Mouse (Mus musculus) embryonic fibroblast, embryonic 13.5 days (primary cell): Measurements from ENCODE around the gene Clec2i.

Experiments
- CTCF ChIP-seq: IDR thresholded peaks from 2 replicates; pipeline ENCODE4 v1.5.1; 2011; ENCODE audit warnings: mild to moderate bottlenecking, control low read depth, low read length, moderate library complexity, borderline replicate concordance; ENCODE audit not compliant: insufficient read depth
- POLR2A ChIP-seq: IDR thresholded peaks from 2 replicates; pipeline ENCODE4 v1.6.1; 2011; ENCODE audit warnings: low read depth, mild to moderate bottlenecking, control low read depth, low read length, moderate library complexity

DNA sequence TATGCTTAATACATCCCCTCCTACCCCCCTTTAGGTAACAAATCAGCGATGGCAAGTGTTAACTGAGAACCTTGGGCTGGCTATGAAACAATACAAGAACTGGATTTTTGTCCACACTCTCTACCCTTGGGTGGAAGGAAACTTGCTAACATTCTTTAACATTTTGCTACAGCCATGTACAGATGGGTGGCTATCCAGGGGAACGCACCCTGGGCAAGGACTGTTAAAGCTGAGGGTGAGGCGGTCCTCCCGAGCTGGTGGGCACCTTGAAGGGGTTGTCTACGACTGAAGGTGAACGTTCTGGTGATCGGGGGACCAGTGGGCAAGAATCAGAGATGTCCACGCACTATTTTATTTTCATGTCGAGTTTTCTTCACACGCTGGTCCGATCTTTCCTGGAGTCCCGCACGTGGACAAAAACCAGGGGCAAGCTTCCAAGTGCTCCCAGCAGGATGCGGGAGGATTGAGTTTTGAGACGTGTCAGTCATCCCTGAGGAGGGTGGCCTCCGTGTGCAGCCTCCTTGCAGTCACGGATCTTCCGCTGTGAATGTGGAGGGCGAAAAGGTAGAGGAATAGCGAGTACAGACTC, 44.9 kb upstream of the Clec2i start:
- TF ChIP-seq CTCF (no peak), POLR2A (no peak)
